Comparison of ENCODE assay signal across 12 mouse cellular contexts in genomic region chr6:115044709-115045108, GRCm38 (mm10). TPM values are rescaled to one million over a fixed set of nuclear protein-coding genes. Genes with fewer than 3 reads are reported as not detected.
A peak's percentile ranks its signal among the peaks of the same experiment; 100 is the strongest.
DNase-seq lines count a peak whose midpoint lies in the region; ATAC-seq and TF ChIP-seq lines count a peak whose summit lies in the region.
"Had no signal": no experiment of that assay in that cellular context is flagged by ENCODE, and none has a peak within 500 bp of the region (broad histone marks: within the 10 kb centered on the region; RNA-seq: fewer than 3 reads in every experiment).

No protein-coding gene starts in this region.

- no peak for TF ChIP-seq POLR2A in olfactory bulb, adult 2 months (IDR thresholded peaks at IDR 0.05; ENCODE audit: insufficient read depth, low read depth, low read length)

- H3K9me3 ChIP-seq in forebrain, embryonic 15.5 days = no peaks in the 10 kb centered on the region
- no peaks in the 10 kb centered on the region for H3K9me3 ChIP-seq in forebrain, embryonic 11.5 days (ENCODE audit: control insufficient read depth, low read length)
- H3K9me3 ChIP-seq in lung, postnatal 0 days (ENCODE audit: low read length) = no peaks in the 10 kb centered on the region
- H3K9me3 ChIP-seq in heart, embryonic 12.5 days (replicated peaks) = peaks cover 4% of the 10 kb centered on the region; the same call in 1 of the 2 replicates
- H3K9me3 ChIP-seq: embryonic facial prominence, embryonic 15.5 days had no signal

- no peaks in the 10 kb centered on the region for H3K27me3 ChIP-seq in forebrain, embryonic 15.5 days
- no peaks in the 10 kb centered on the region for H3K27me3 ChIP-seq in forebrain, embryonic 11.5 days (ENCODE audit: control insufficient read depth, insufficient read depth, low read length)
- no peaks in the 10 kb centered on the region for H3K27me3 ChIP-seq in lung, postnatal 0 days (replicated peaks; ENCODE audit: insufficient read depth, low read length)
- peaks cover 4% of the 10 kb centered on the region; the same call in 1 of the 2 replicates for H3K27me3 ChIP-seq in heart, embryonic 12.5 days (replicated peaks)
- H3K27me3 ChIP-seq: embryonic facial prominence, embryonic 15.5 days had no signal

- no peak overlapping the region for H3K9ac ChIP-seq in forebrain, embryonic 15.5 days (replicated peaks)
- H3K9ac ChIP-seq in forebrain, embryonic 11.5 days (ENCODE audit: low read length) = no peak overlapping the region
- H3K9ac ChIP-seq in lung, postnatal 0 days (replicated peaks; ENCODE audit: low read depth) = no peak overlapping the region
- H3K9ac ChIP-seq in heart, embryonic 12.5 days = no peak overlapping the region
- H3K9ac ChIP-seq: embryonic facial prominence, embryonic 15.5 days had no signal

- WGBS in forebrain, embryonic 15.5 days = 65% methylated on average over 1 of the region's 1 CpGs
- WGBS in forebrain, embryonic 11.5 days = 78% methylated on average over 1 of the region's 1 CpGs
- 50% methylated on average over 1 of the region's 1 CpGs for WGBS in lung, postnatal 0 days
- WGBS in olfactory bulb, adult 2 months = 70% methylated on average over 1 of the region's 1 CpGs
- WGBS in heart, embryonic 12.5 days = 68% methylated on average over 1 of the region's 1 CpGs

- TF ChIP-seq EP300 in lung, postnatal 0 days (IDR thresholded peaks at IDR 0.05) = no peak

- H3K36me3 ChIP-seq in forebrain, embryonic 15.5 days = no peaks in the 10 kb centered on the region
- H3K36me3 ChIP-seq in forebrain, embryonic 11.5 days (ENCODE audit: control insufficient read depth, insufficient read depth, low read length) = no peaks in the 10 kb centered on the region
- H3K36me3 ChIP-seq in lung, postnatal 0 days (ENCODE audit: insufficient read depth, low read length) = no peaks in the 10 kb centered on the region
- no peaks in the 10 kb centered on the region for H3K36me3 ChIP-seq in heart, embryonic 12.5 days
- H3K36me3 ChIP-seq: embryonic facial prominence, embryonic 15.5 days had no signal

- no peak for DNase-seq in forebrain, embryonic 11.5 days (ENCODE audit: low spot score)
- peak; percentile 27 for DNase-seq in lung, postnatal 0 days (ENCODE audit: low spot score)
- no peak for DNase-seq in lung, adult 18-20 months
- peak; percentile 49 for DNase-seq in R1 (ENCODE audit: low read depth, low spot score)
- DNase-seq in gastrocnemius, postnatal 25 days = no peak
- DNase-seq: heart, adult 18-20 months; kidney, adult 9 months had no signal

- no peak for ATAC-seq in forebrain, embryonic 15.5 days (replicated peaks)
- no peak for ATAC-seq in forebrain, embryonic 11.5 days (replicated peaks; ENCODE audit: low FRiP score)
- ATAC-seq in lung, postnatal 0 days = no peak
- no peak for ATAC-seq in heart, embryonic 12.5 days (ENCODE audit: insufficient number of reproducible peaks, low FRiP score)

- peak; percentile 61 for TF ChIP-seq CTCF in lung, postnatal 0 days (IDR thresholded peaks at IDR 0.05)
- TF ChIP-seq CTCF in olfactory bulb, adult 2 months (IDR thresholded peaks at IDR 0.05; ENCODE audit: insufficient read depth, low read depth, low read length) = no peak

- H3K4me3 ChIP-seq in forebrain, embryonic 15.5 days = no peak overlapping the region
- H3K4me3 ChIP-seq in forebrain, embryonic 11.5 days (ENCODE audit: low read depth, low read length) = no peak overlapping the region
- no peak overlapping the region for H3K4me3 ChIP-seq in lung, postnatal 0 days (ENCODE audit: low read depth, low read length)
- no peak overlapping the region for H3K4me3 ChIP-seq in olfactory bulb, adult 2 months (ENCODE audit: insufficient read depth, low read depth, low read length)
- no peak overlapping the region for H3K4me3 ChIP-seq in heart, embryonic 12.5 days
- H3K4me3 ChIP-seq: embryonic facial prominence, embryonic 15.5 days; megakaryocyte, embryonic 14.5 days had no signal

- peaks cover 19% of the 10 kb centered on the region for H3K4me1 ChIP-seq in forebrain, embryonic 15.5 days
- H3K4me1 ChIP-seq in forebrain, embryonic 11.5 days (replicated peaks; ENCODE audit: control insufficient read depth, insufficient read depth, low read length) = no peaks in the 10 kb centered on the region
- no peaks in the 10 kb centered on the region for H3K4me1 ChIP-seq in lung, postnatal 0 days (ENCODE audit: insufficient read depth, low read depth, low read length)
- H3K4me1 ChIP-seq in olfactory bulb, adult 2 months (ENCODE audit: control insufficient read depth, insufficient read depth, low read length) = peaks cover 12% of the 10 kb centered on the region
- 0 out of 2 replicates have a peak, but pooled peaks cover 5% of the 10 kb centered on the region for H3K4me1 ChIP-seq in heart, embryonic 12.5 days (replicated peaks)
- H3K4me1 ChIP-seq: embryonic facial prominence, embryonic 15.5 days had no signal

- H3K27ac ChIP-seq in forebrain, embryonic 15.5 days (replicated peaks) = peak overlapping the region; percentile 85
- no peak overlapping the region for H3K27ac ChIP-seq in forebrain, embryonic 11.5 days (ENCODE audit: low read depth, low read length)
- H3K27ac ChIP-seq in lung, postnatal 0 days (ENCODE audit: low read length) = no peak overlapping the region
- peak overlapping the region; percentile 29; the same call in 1 of the 2 replicates for H3K27ac ChIP-seq in olfactory bulb, adult 2 months (ENCODE audit: insufficient read depth, low read depth, low read length)
- H3K27ac ChIP-seq in heart, embryonic 12.5 days (ENCODE audit: poor library complexity, severe bottlenecking) = no peak overlapping the region
- H3K27ac ChIP-seq: embryonic facial prominence, embryonic 15.5 days had no signal

- no peak overlapping the region for H3K4me2 ChIP-seq in forebrain, embryonic 15.5 days (replicated peaks)
- no peak overlapping the region for H3K4me2 ChIP-seq in forebrain, embryonic 11.5 days (ENCODE audit: low read depth, low read length, severe bottlenecking)
- H3K4me2 ChIP-seq in lung, postnatal 0 days (replicated peaks; ENCODE audit: low read depth, low read length) = no peak overlapping the region
- no peak overlapping the region for H3K4me2 ChIP-seq in heart, embryonic 12.5 days
- H3K4me2 ChIP-seq: embryonic facial prominence, embryonic 15.5 days had no signal

RNA-seq across cellular contexts. Expression of gene Tamm41, which starts 7.0 kb away (rescaled TPM):
- polyA plus RNA-seq in forebrain, embryonic 15.5 days (2015; fragmentation: Nextera tagmentation; extraction: Ambion mirVana) = 61.2 and 68.0 TPM in 2 replicates
- 79.0 and 84.6 TPM in 2 replicates for polyA plus RNA-seq in forebrain, embryonic 11.5 days (2014; fragmentation: Nextera tagmentation; extraction: Ambion mirVana)
- polyA plus RNA-seq in lung, postnatal 0 days (2015; fragmentation: Nextera tagmentation; extraction: Ambion mirVana) = 27.7 and 28.0 TPM in 2 replicates
- not detected in 2 replicates for polyA plus RNA-seq in olfactory bulb, adult 2 months (2012; ENCODE audit: insufficient read depth, insufficient read length, low replicate concordance, missing spikeins)
- 1 to 10 TPM; 7.2 to 7.9 TPM for total RNA-seq in gastrocnemius, postnatal 25 days (2021)
- polyA plus RNA-seq in heart, embryonic 12.5 days (2016; fragmentation: Nextera tagmentation; extraction: Ambion mirVana) = 36.7 and 37.7 TPM in 2 replicates

Comparison
In these comparisons a context has a peak if more than half of its experiments do, and no peak if none do; other contexts are left out.
1. H3K27ac ChIP-seq: peak in forebrain, embryonic 15.5 days (single experiment) and olfactory bulb, adult 2 months (single experiment); none in forebrain, embryonic 11.5 days (single experiment), lung, postnatal 0 days (single experiment) and heart, embryonic 12.5 days (single experiment).
2. DNase-seq: peak in lung, postnatal 0 days (single experiment) and R1 (single experiment); none in forebrain, embryonic 11.5 days (single experiment), lung, adult 18-20 months (0 of 2) and gastrocnemius, postnatal 25 days (single experiment).
3. RNA of gene Tamm41, which starts 7.0 kb away (polyA plus RNA-seq): 79.0 to 84.6 TPM in forebrain, embryonic 11.5 days, 61.2 to 68.0 TPM in forebrain, embryonic 15.5 days, 36.7 to 37.7 TPM in heart, embryonic 12.5 days and 27.7 to 28.0 TPM in lung, postnatal 0 days; not detected in olfactory bulb, adult 2 months; every median in the first group is over 10 times any median in the second.